Mouse (Mus musculus) cerebellum, adult 2 months (tissue): ENCODE measurements at regions not wholly inside any gene's neighbourhood (a gene's known extent, or its start where the extent isn't known, plus 50 kb on each side); places are given as distances from the start of the nearest gene placed in this dataset.

ENCODE experiments used
- CTCF ChIP-seq: fragments of 200-500 bp; IDR thresholded peaks from 2 replicates; pipeline ENCODE4 v1.5.1; 2011; ENCODE audit warnings: low read depth, mild to moderate bottlenecking, control low read depth, low read length, moderate library complexity, borderline replicate concordance; ENCODE audit not compliant: insufficient read depth
- POLR2A ChIP-seq: fragments of 200-500 bp; IDR thresholded peaks from 2 replicates; pipeline ENCODE4 v1.6.1; 2011; ENCODE audit warnings: low read length, control low read depth, borderline replicate concordance; ENCODE audit not compliant: insufficient read depth

DNA sequence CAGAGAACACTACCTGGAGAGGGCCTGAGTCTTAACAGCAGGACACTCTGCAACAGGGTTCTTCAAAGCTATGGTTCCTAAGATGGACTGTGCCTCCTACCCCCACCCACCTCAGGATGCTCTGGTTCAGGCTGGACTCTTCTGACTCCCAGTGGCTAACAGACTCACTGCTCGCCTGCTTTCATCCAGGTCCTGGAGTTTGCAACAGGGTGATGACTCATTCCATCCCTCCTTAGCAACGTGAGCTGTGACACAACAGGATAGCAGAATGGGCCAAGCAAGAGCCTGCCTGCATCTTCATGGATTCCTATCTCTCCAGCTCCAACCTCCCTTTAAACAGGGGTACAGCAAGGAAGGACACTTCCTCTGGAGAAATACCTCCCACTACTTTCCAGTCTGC, 135.4 kb upstream of the Irx3 start:
- TF ChIP-seq CTCF (no peak), POLR2A (no peak)
